In genomic region chr16:17410209-17410608, GRCm38 (mm10) we compare ENCODE assay signal across 11 mouse cellular contexts. TPM values are rescaled to one million over a fixed set of nuclear protein-coding genes. Genes with fewer than 3 reads are reported as not detected.
DNase-seq lines count a peak whose midpoint lies in the region; ATAC-seq and TF ChIP-seq lines count a peak whose summit lies in the region.
"Had no signal": no experiment of that assay in that cellular context is flagged by ENCODE, and none has a peak within 500 bp of the region (broad histone marks: within the 10 kb centered on the region; RNA-seq: fewer than 3 reads in every experiment).

No protein-coding gene starts in this region.

- H3ac ChIP-seq in myocyte (ENCODE audit: control insufficient read depth, insufficient read length) = no peak overlapping the region

- no peak overlapping the region for H3K4me3 ChIP-seq in lung, embryonic 14.5 days (ENCODE audit: low read depth, low read length)
- no peak overlapping the region for H3K4me3 ChIP-seq in brown adipose tissue, adult 24 weeks (ENCODE audit: insufficient read depth, low read depth, low read length)
- no peak overlapping the region for H3K4me3 ChIP-seq in myocyte
- no peak overlapping the region for H3K4me3 ChIP-seq in limb, embryonic 10.5 days
- H3K4me3 ChIP-seq: embryonic facial prominence, embryonic 12.5 days had no signal

- no peaks in the 10 kb centered on the region for H3K4me1 ChIP-seq in lung, embryonic 14.5 days (ENCODE audit: insufficient read depth)
- H3K4me1 ChIP-seq in brown adipose tissue, adult 24 weeks (ENCODE audit: control insufficient read depth, insufficient read depth, insufficient read length, low read length) = peaks cover 11% of the 10 kb centered on the region
- H3K4me1 ChIP-seq in limb, embryonic 10.5 days = peaks cover 10% of the 10 kb centered on the region

- TF ChIP-seq POLR2A in myocyte (IDR thresholded peaks at IDR 0.05; ENCODE audit: insufficient read length, low read depth) = no peak

- H3K79me2 ChIP-seq in myocyte (ENCODE audit: control insufficient read depth, insufficient read depth) = peaks cover 5% of the 10 kb centered on the region

- DNase-seq in lung, embryonic 14.5 days = peak; percentile 27
- DNase-seq in lung, adult 18-20 months = no peak
- peak; percentile 31 for DNase-seq in kidney, adult 9 months
- DNase-seq in right cerebral cortex, postnatal 10 days (ENCODE audit: low spot score in 2 of 2) = no peak
- DNase-seq in limb, embryonic 10.5 days (ENCODE audit: low spot score) = no peak
- no peak for DNase-seq in left cerebral cortex, adult 9 months (ENCODE audit: low spot score in 2 of 2)
- DNase-seq: forebrain, postnatal 0 days; right cerebral cortex, postnatal 14 days had no signal

- no peak overlapping the region for H3K27ac ChIP-seq in lung, embryonic 14.5 days (ENCODE audit: low read depth)
- peak overlapping the region; percentile 52 for H3K27ac ChIP-seq in brown adipose tissue, adult 24 weeks (replicated peaks; ENCODE audit: low read depth, low read length)
- H3K27ac ChIP-seq in limb, embryonic 10.5 days = no peak overlapping the region
- H3K27ac ChIP-seq: embryonic facial prominence, embryonic 12.5 days had no signal

- no peaks in the 10 kb centered on the region for H3K36me3 ChIP-seq in lung, embryonic 14.5 days (ENCODE audit: insufficient read depth)
- no peaks in the 10 kb centered on the region for H3K36me3 ChIP-seq in myocyte (ENCODE audit: control insufficient read depth, insufficient read depth)
- 0 out of 2 replicates have a peak, but pooled peaks cover 6% of the 10 kb centered on the region for H3K36me3 ChIP-seq in limb, embryonic 10.5 days
- H3K36me3 ChIP-seq: embryonic facial prominence, embryonic 12.5 days had no signal

- no peak overlapping the region for H3K4me2 ChIP-seq in lung, embryonic 14.5 days
- peak overlapping the region; percentile 49 for H3K4me2 ChIP-seq in myocyte (ENCODE audit: low read depth)
- H3K4me2 ChIP-seq: embryonic facial prominence, embryonic 12.5 days had no signal

- ATAC-seq in lung, embryonic 14.5 days (ENCODE audit: insufficient read depth) = no peak
- ATAC-seq: forebrain, postnatal 0 days had no signal

- 20% methylated on average over 4 of the region's 4 CpGs for WGBS in lung, embryonic 14.5 days
- WGBS in limb, embryonic 10.5 days = 54% methylated on average over 4 of the region's 4 CpGs

- no peaks in the 10 kb centered on the region for H3K27me3 ChIP-seq in lung, embryonic 14.5 days (ENCODE audit: insufficient read depth, low read length)
- no peaks in the 10 kb centered on the region for H3K27me3 ChIP-seq in myocyte (ENCODE audit: control insufficient read depth, insufficient read depth, insufficient read length)
- H3K27me3 ChIP-seq in limb, embryonic 10.5 days (ENCODE audit: low read depth, poor library complexity, severe bottlenecking) = no peaks in the 10 kb centered on the region
- H3K27me3 ChIP-seq: embryonic facial prominence, embryonic 12.5 days had no signal

- no peaks in the 10 kb centered on the region for H3K9me3 ChIP-seq in lung, embryonic 14.5 days (ENCODE audit: low read depth, low read length)
- no peaks in the 10 kb centered on the region for H3K9me3 ChIP-seq in limb, embryonic 10.5 days (replicated peaks)
- H3K9me3 ChIP-seq: embryonic facial prominence, embryonic 12.5 days had no signal

- no peak for TF ChIP-seq CTCF in lung, embryonic 14.5 days (IDR thresholded peaks at IDR 0.05; ENCODE audit: low read depth)

- H3K9ac ChIP-seq in lung, embryonic 14.5 days = no peak overlapping the region
- H3K9ac ChIP-seq: embryonic facial prominence, embryonic 12.5 days; forebrain, postnatal 0 days had no signal

TF ChIP-seq in myocyte, 11 proteins besides CTCF, POLR2A, EP300 and RAD21:
- TF ChIP-seq TCF3 (IDR thresholded peaks at IDR 0.05; ENCODE audit: insufficient read length, low read depth) (no peak), USF1 (IDR thresholded peaks at IDR 0.05; ENCODE audit: low read depth) (peak; percentile 15), CEBPB (IDR thresholded peaks at IDR 0.05; ENCODE audit: insufficient read depth, poor library complexity, severe bottlenecking) (no peak)

RNA-seq across cellular contexts. Expression of gene Pi4ka, which starts 4.1 kb away (rescaled TPM):
- polyA plus RNA-seq in lung, embryonic 14.5 days (2014; fragmentation: Nextera tagmentation; extraction: Ambion mirVana) = 33.8 and 37.9 TPM in 2 replicates
- polyA plus RNA-seq in brown adipose tissue, adult 24 weeks (2012; ENCODE audit: insufficient read depth, insufficient read length, missing spikeins) = 76.2 and 77.2 TPM in 2 replicates
- polyA plus RNA-seq in myocyte (2012; fragmentation: generic; extraction: Trizol) = 37.8 TPM
- 30.1 and 37.6 TPM in 2 replicates for polyA plus RNA-seq in limb, embryonic 10.5 days (2016; fragmentation: Nextera tagmentation; extraction: Ambion mirVana)

RNA-seq across cellular contexts. Expression of gene Snap29, which starts 4.4 kb away (rescaled TPM):
- polyA plus RNA-seq in lung, embryonic 14.5 days (2014; fragmentation: Nextera tagmentation; extraction: Ambion mirVana) = 5.1 and 6.3 TPM in 2 replicates
- 18.4 and 24.4 TPM in 2 replicates for polyA plus RNA-seq in brown adipose tissue, adult 24 weeks (2012; ENCODE audit: insufficient read depth, insufficient read length, missing spikeins)
- 12.0 TPM for polyA plus RNA-seq in myocyte (2012; fragmentation: generic; extraction: Trizol)
- 8.5 and 11.7 TPM in 2 replicates for polyA plus RNA-seq in limb, embryonic 10.5 days (2016; fragmentation: Nextera tagmentation; extraction: Ambion mirVana)

RNA-seq across cellular contexts. Expression of gene Crkl, which starts 41.6 kb away (rescaled TPM):
- polyA plus RNA-seq in lung, embryonic 14.5 days (2014; fragmentation: Nextera tagmentation; extraction: Ambion mirVana) = 61.9 and 74.1 TPM in 2 replicates
- polyA plus RNA-seq in brown adipose tissue, adult 24 weeks (2012; ENCODE audit: insufficient read depth, insufficient read length, missing spikeins) = 9.2 and 13.9 TPM in 2 replicates
- polyA plus RNA-seq in myocyte (2012; fragmentation: generic; extraction: Trizol) = 14.8 TPM
- 83.6 and 84.0 TPM in 2 replicates for polyA plus RNA-seq in limb, embryonic 10.5 days (2016; fragmentation: Nextera tagmentation; extraction: Ambion mirVana)

Comparison
In these comparisons a context has a peak if more than half of its experiments do, and no peak if none do; other contexts are left out.
1. DNase-seq: peak in lung, embryonic 14.5 days (single experiment) and kidney, adult 9 months (single experiment); none in lung, adult 18-20 months (0 of 2), right cerebral cortex, postnatal 10 days (0 of 2), limb, embryonic 10.5 days (single experiment) and left cerebral cortex, adult 9 months (0 of 2).